Mouse (Mus musculus) CH12.LX (cell line): Measurements from ENCODE around the gene Ctss.

Source experiments
- CHD2 ChIP-seq: IDR thresholded peaks from 2 replicates; pipeline ENCODE4 v1.6.1; 2011; ENCODE audit warnings: low read length, improper control_type of control experiment
- CTCF ChIP-seq, 2 experiments: IDR thresholded peaks in 1 of 2; conservative IDR thresholded peaks in 1 of 2; 2 replicates each; pipeline ENCODE4 v1.5.1; 2011 to 2012; ENCODE audit warnings: low read depth in 2 of 2, low read length in 2 of 2, improper control_type of control experiment in 1 of 2, inconsistent platforms in 1 of 2, mild to moderate bottlenecking in 1 of 2, moderate library complexity in 1 of 2
- ETS1 ChIP-seq: conservative IDR thresholded peaks from 2 replicates; pipeline ENCODE4 v1.6.1; 2012; ENCODE audit warnings: low read depth, mild to moderate bottlenecking, inconsistent platforms, low read length, improper control_type of control experiment, moderate library complexity
- NRF1 ChIP-seq: IDR thresholded peaks from 2 replicates; pipeline ENCODE4 v1.6.1; 2014; ENCODE audit warnings: low read depth, mild to moderate bottlenecking, inconsistent platforms, low read length, improper control_type of control experiment, moderate library complexity
- POLR2AphosphoS2 ChIP-seq: IDR thresholded peaks from 2 replicates; pipeline ENCODE4 v1.6.1; 2011; ENCODE audit warnings: low read depth, low read length, improper control_type of control experiment

DNA sequence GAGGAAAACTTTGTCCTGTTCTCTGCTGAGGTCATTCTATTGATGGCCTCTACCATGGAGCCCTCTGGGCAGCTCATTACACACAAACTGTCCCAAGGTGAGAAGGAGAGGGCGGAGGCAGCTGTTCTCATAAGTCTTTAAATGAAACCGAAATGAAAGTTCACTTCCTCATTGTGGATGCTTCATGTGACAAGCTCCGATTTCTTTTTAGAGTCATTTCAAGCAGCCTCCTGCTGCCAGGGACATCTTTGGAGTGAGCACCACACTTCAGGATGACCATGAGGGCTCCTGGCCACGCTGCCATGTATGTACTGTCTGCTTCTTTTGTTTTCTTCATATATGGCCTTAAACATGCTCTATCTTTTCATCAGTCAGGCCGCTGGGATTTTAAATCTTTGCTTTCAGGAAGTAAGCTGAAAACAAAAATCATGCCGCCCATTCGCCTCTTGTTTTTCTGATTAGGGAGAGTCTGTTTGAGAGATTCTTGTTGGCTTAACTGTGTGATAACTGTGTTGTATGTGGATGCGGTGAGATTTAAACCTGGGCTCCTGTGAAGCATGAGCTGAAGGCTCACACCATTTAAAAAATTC, at the start of gene Ctss:
- no peak for TF ChIP-seq CHD2
- TF ChIP-seq CTCF (conservative IDR thresholded peaks at IDR 0.05 in 1 of 2, IDR thresholded peaks at IDR 0.05 in 1 of 2; ENCODE audit: low read depth in 2 of 2, low read length in 2 of 2): no peak
- TF ChIP-seq ETS1: peak; percentile 76
- TF ChIP-seq NRF1: no peak
- TF ChIP-seq POLR2AphosphoS2: no peak
